Mouse (Mus musculus) embryonic facial prominence, embryonic 10.5 days (tissue): Measurements from ENCODE around the gene Gm21954. TPM values are rescaled to one million over a fixed set of nuclear protein-coding genes. Genes with fewer than 3 reads are reported as not detected.
A peak's percentile ranks its signal among the peaks of the same experiment; 100 is the strongest.

Source experiments
- DNase-seq: peaks from one replicate; pipeline ENCODE4 v3.0.0-alpha.2; 2017; ENCODE audit warnings: low spot score
- H3K27ac ChIP-seq: fragments of 300-500 bp; sonication (generic); replicated peaks from 2 replicates; pipeline ENCODE4 v1.5.1; 2016; ENCODE audit warnings: mild to moderate bottlenecking
- H3K27me3 ChIP-seq: fragments of 300-500 bp; sonication (generic); replicated peaks from 2 replicates; pipeline ENCODE4 v1.6.1; 2016; ENCODE audit warnings: low read depth, mild to moderate bottlenecking; ENCODE audit not compliant: poor library complexity, severe bottlenecking
- H3K36me3 ChIP-seq: fragments of 300-500 bp; sonication (generic); replicated peaks from 2 replicates; pipeline ENCODE4 v1.6.1; 2016; ENCODE audit warnings: mild to moderate bottlenecking, moderate library complexity
- H3K4me1 ChIP-seq: fragments of 300-500 bp; sonication (generic); 2 replicates; pipeline ENCODE4 v1.6.1; 2016
- H3K4me3 ChIP-seq: fragments of 300-500 bp; sonication (generic); 2 replicates; pipeline ENCODE4 v1.5.1; 2016; ENCODE audit warnings: mild to moderate bottlenecking, moderate library complexity
- H3K9me3 ChIP-seq: fragments of 300-500 bp; sonication (generic); 2 replicates; pipeline ENCODE4 v1.6.1; 2016; ENCODE audit warnings: mild to moderate bottlenecking
- WGBS: fragments of 180-500 bp; shearing (Covaris S2); methylation state at CpG from one replicate; pipeline ENCODE4 v1.1.7; 2016; 5-methylcytosine and 5-hydroxymethylcytosine counted together
- polyA plus RNA-seq: library from polyadenylated mRNA; unstranded; fragments of >200 nt; fragmentation: Nextera tagmentation; extraction: Ambion mirVana; gene quantifications from 2 replicates; pipeline ENCODE4 v1.2.1, GENCODE M21; 2016

Gene Gm21954
- polyA plus RNA-seq, 1 experiment from 2014 or later, result not detected

GRCm38 (mm10) chr3:55461685-55462655 is 10.0 kb downstream of the Gm21954 start:
- no peaks in the 10 kb centered on the region for H3K36me3 ChIP-seq
- no peaks in the 10 kb centered on the region for H3K9me3 ChIP-seq
- DNase-seq, result peak; percentile 77
- peak overlapping the region; percentile 85 for H3K27ac ChIP-seq
- H3K4me1 ChIP-seq, result peaks cover 26% of the 10 kb centered on the region
- H3K4me3 ChIP-seq, result peak overlapping the region; percentile 55
- WGBS, result under 1% methylated on average over 17 of the region's 17 CpGs
- no peaks in the 10 kb centered on the region; the same call in 1 of the 2 replicates for H3K27me3 ChIP-seq

DNA sequence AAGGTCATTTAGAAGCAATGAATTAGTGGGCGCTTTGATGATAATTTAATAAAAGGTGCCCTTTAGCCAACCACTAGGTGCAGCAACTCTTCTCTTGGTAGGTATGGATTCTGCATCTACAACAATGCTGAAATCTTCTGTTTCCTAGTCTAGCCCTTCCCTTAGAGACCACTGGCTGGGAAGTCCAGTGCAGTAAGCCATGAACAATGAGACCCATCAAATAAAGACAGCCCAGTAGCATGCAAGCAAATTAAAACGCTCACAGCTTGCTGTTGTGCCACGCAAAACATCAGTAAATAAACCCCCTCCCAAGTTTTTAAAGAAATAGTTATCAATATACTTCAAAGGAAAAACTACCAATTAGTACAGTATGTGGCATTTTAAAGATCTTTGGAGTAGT is 10.9 kb downstream of the Gm21954 start:
- Histone ChIP-seq H3K36me3 (no peaks in the 10 kb centered on the region), H3K27ac (no peak overlapping the region), H3K4me1 (peaks cover 26% of the 10 kb centered on the region), H3K9me3 (no peaks in the 10 kb centered on the region), H3K27me3 (no peaks in the 10 kb centered on the region; the same call in 1 of the 2 replicates), H3K4me3 (peak overlapping the region; percentile 55)
- no peak for DNase-seq
- WGBS, result 57% methylated on average over 3 of the region's 3 CpGs

GRCm38 (mm10) chr3:55452464-55452863 is 19.5 kb downstream of the Gm21954 start:
- 87% methylated on average over 2 of the region's 2 CpGs for WGBS
- Histone ChIP-seq H3K4me1 (0 out of 2 replicates have a peak, but pooled peaks cover 4% of the 10 kb centered on the region), H3K9me3 (no peaks in the 10 kb centered on the region; the same call in 1 of the 2 replicates)

DNA sequence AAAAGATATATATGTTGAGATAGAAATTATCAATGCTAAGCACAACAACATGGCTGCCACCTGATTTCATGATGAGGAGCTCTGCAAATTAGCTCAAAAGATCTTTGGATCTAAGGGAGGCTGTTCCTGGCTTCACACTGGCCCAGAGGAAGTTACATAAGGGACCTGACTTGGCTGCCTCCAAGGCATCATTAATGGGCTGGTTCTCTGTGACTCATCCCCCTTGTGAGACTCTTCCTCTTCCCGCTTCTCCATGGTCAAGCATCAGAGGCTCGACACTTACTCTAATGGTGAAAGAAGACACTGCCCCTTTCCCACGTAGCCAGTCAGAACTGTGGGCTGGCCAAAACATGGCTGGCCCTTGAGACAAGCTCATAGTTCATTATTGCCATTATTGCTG is 20.1 kb downstream of the Gm21954 start:
- Histone ChIP-seq H3K4me3 (no peak overlapping the region), H3K27ac (no peak overlapping the region), H3K27me3 (no peaks in the 10 kb centered on the region), H3K9me3 (no peaks in the 10 kb centered on the region; the same call in 1 of the 2 replicates), H3K4me1 (0 out of 2 replicates have a peak, but pooled peaks cover 4% of the 10 kb centered on the region), H3K36me3 (no peaks in the 10 kb centered on the region)
- WGBS, result 79% methylated on average over 3 of the region's 3 CpGs
- no peak for DNase-seq

More at GRCm38 (mm10) chr3:55452464-55452863, 19.5 kb downstream of the Gm21954 start:
- H3K36me3 ChIP-seq, result no peaks in the 10 kb centered on the region
- no peaks in the 10 kb centered on the region for H3K27me3 ChIP-seq
- no peak for DNase-seq
- H3K27ac ChIP-seq, result no peak overlapping the region
- H3K4me3 ChIP-seq, result no peak overlapping the region

GRCm38 (mm10) chr3:55451035-55451434 is 21.0 kb downstream of the Gm21954 start:
- no peak overlapping the region for H3K4me3 ChIP-seq
- DNase-seq, result no peak
- H3K4me1 ChIP-seq, result 0 out of 2 replicates have a peak, but pooled peaks cover 4% of the 10 kb centered on the region
- H3K27me3 ChIP-seq, result no peaks in the 10 kb centered on the region
- H3K9me3 ChIP-seq, result no peaks in the 10 kb centered on the region; the same call in 1 of the 2 replicates
- H3K27ac ChIP-seq, result no peak overlapping the region
- H3K36me3 ChIP-seq, result no peaks in the 10 kb centered on the region
- whole genome bisulfite sequencing, result 92% methylated on average over 14 of the region's 14 CpGs

GRCm38 (mm10) chr3:55449148-55449547 is 22.9 kb downstream of the Gm21954 start:
- no peak overlapping the region for H3K27ac ChIP-seq
- H3K4me3 ChIP-seq, result no peak overlapping the region
- H3K27me3 ChIP-seq, result no peaks in the 10 kb centered on the region
- DNase-seq, result no peak
- no peaks in the 10 kb centered on the region; the same call in 1 of the 2 replicates for H3K9me3 ChIP-seq
- H3K36me3 ChIP-seq, result no peaks in the 10 kb centered on the region
- 0 out of 2 replicates have a peak, but pooled peaks cover 4% of the 10 kb centered on the region for H3K4me1 ChIP-seq
- WGBS, result 95% methylated on average over 2 of the region's 2 CpGs

DNA sequence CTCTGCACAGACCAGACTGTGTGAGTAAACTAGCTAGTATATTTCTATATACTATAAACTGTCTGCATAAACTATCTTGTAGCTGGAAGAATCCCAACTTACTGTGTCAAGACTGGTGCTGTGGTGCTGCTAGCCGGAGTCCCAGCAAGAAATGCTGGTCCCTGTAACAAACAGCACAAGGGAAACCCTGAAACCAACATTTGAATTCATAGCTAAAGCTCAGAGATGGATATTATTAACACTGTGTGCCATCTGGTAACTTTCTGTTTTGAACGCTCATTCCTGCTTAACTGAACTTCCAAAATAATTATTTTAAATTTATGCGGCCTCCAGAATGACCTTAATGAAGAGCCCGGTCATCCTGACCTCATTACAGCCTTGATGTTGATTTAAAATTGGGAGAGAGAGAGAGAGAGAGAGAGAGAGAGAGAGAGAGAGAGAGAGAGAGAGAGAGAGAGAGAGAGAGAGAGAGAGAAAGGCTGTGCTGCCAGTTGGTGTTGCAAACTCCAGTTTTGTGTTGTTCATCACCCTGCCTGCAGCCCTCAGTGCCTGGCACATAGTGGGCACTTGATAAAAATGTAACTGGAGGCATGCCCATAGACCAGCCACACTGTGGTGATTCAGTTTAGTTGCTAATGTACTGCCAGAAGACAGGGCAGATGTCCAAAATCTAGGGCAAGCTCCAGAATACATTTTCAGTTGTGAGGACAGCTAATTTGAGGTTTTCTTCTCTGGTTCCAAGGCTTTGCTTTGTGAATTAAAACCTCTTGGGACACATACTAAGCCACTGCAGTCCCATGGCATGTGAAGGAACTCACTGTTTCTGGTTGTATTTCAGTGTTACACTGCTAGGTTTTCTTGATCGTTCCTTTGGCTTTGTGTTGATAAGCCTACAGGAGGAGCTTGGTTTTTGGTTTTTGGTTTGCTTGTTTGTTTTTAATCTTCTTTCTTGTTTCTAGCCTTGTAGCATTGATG is 24.2 kb downstream of the Gm21954 start:
- DNase-seq, result no peak
- H3K27me3 ChIP-seq, result no peaks in the 10 kb centered on the region
- H3K9me3 ChIP-seq, result no peaks in the 10 kb centered on the region; the same call in 1 of the 2 replicates
- H3K27ac ChIP-seq, result no peak overlapping the region
- no peaks in the 10 kb centered on the region for H3K36me3 ChIP-seq
- 81% methylated on average over 5 of the region's 5 CpGs for WGBS
- no peak overlapping the region for H3K4me3 ChIP-seq
- H3K4me1 ChIP-seq, result 0 out of 2 replicates have a peak, but pooled peaks cover 4% of the 10 kb centered on the region

DNA sequence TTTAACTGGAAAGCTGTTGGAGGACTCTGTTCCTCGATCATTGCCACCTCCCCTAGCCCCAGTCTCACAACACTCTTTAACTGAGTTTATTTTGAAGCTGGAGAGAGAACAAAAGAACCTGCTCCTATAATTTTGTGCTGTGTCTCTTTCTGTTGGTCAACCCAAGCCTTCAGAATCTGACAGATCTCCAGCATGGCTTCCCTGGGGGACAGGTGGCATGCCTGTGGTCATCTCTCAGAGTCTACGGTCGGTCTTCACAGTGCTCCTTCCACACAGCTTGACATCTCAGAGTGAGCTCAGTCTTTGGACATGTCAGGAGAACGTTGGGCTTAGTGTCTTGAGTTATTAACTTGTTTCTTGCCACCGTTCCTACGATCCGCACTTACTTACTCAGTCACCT is 25.3 kb downstream of the Gm21954 start:
- 91% methylated on average over 7 of the region's 7 CpGs for WGBS
- no peak overlapping the region for H3K4me3 ChIP-seq

GRCm38 (mm10) chr3:55443725-55444124 is 28.3 kb downstream of the Gm21954 start:
- H3K9me3 ChIP-seq, result no peaks in the 10 kb centered on the region
- peaks cover 14% of the 10 kb centered on the region for H3K4me1 ChIP-seq
- no peaks in the 10 kb centered on the region for H3K36me3 ChIP-seq
- 95% methylated on average over 2 of the region's 2 CpGs for WGBS
- H3K27ac ChIP-seq, result no peak overlapping the region
- no peak overlapping the region for H3K4me3 ChIP-seq
- no peaks in the 10 kb centered on the region for H3K27me3 ChIP-seq
- DNase-seq, result no peak

More for the DNA sequence above, 25.3 kb downstream of the Gm21954 start:
- Histone ChIP-seq H3K27ac (no peak overlapping the region), H3K4me1 (0 out of 2 replicates have a peak, but pooled peaks cover 4% of the 10 kb centered on the region), H3K9me3 (no peaks in the 10 kb centered on the region; the same call in 1 of the 2 replicates), H3K27me3 (no peaks in the 10 kb centered on the region), H3K36me3 (no peaks in the 10 kb centered on the region)
- no peak for DNase-seq

- Histone ChIP-seq H3K27ac (no peak overlapping the region), H3K9me3 (no peaks in the 10 kb centered on the region), H3K4me1 (peaks cover 14% of the 10 kb centered on the region), H3K4me3 (no peak overlapping the region), H3K27me3 (no peaks in the 10 kb centered on the region), H3K36me3 (no peaks in the 10 kb centered on the region)
- WGBS, result 89% methylated on average over 8 of the region's 8 CpGs
- DNase-seq, result no peak
These were observed 28.7 kb downstream of the Gm21954 start for GRCm38 (mm10) chr3:55443271-55443670.

- H3K9me3 ChIP-seq, result no peaks in the 10 kb centered on the region
- no peaks in the 10 kb centered on the region for H3K27me3 ChIP-seq
- WGBS, result 87% methylated on average over 11 of the region's 11 CpGs
- no peak for DNase-seq
- H3K27ac ChIP-seq, result no peak overlapping the region
- H3K36me3 ChIP-seq, result no peaks in the 10 kb centered on the region
- H3K4me3 ChIP-seq, result no peak overlapping the region
- peaks cover 11% of the 10 kb centered on the region for H3K4me1 ChIP-seq
These were observed 29.9 kb downstream of the Gm21954 start for GRCm38 (mm10) chr3:55442012-55442645.
